Mouse (Mus musculus) hematopoietic stem cell, adult 5-6 weeks (primary cell): ENCODE measurements around the gene Scml4. TPM values are rescaled to one million over a fixed set of nuclear protein-coding genes. Genes with fewer than 3 reads are reported as not detected.

ENCODE experiments used
- ATAC-seq, 2 experiments: fragments of 125-278 bp in 1 of 2; replicated peaks in 1 of 2; 2 replicates each; pipeline ENCODE4 v1.8.0; 2016 to 2017; ENCODE audit warnings: inconsistent platforms in 2 of 2, mild to moderate bottlenecking in 2 of 2, moderate number of reproducible peaks in 2 of 2, low read depth in 1 of 2, moderate TSS enrichment in 1 of 2; ENCODE audit not compliant: low FRiP score in 2 of 2, poor library complexity in 2 of 2, severe bottlenecking in 2 of 2, insufficient read depth in 1 of 2, low TSS enrichment in 1 of 2
- total RNA-seq: library from RNA; stranded (forward); fragments of 172-1452, 232-1000 nt; gene quantifications from 2 replicates; pipeline ENCODE4 v1.2.3, GENCODE M21; 2017

Scml4 gene
- total RNA-seq = 5.8 and 12.0 TPM in 2 replicates

GRCm38 (mm10) chr10:42860159-42860911 lies at the start of gene Scml4:
Gene Scml4 (plus strand): TSS chr10:42860370.
- ATAC-seq = peak; percentile 70 to 76

GRCm38 (mm10) chr10:42825923-42826322 lies 34.2 kb upstream of the Scml4 start:
- ATAC-seq = no peak

GRCm38 (mm10) chr10:42827155-42827554 lies 33.0 kb upstream of the Scml4 start:
- ATAC-seq = no peak

- no peak for ATAC-seq
Observed at GRCm38 (mm10) chr10:42830007-42830406, 30.2 kb upstream of the Scml4 start.

GRCm38 (mm10) chr10:42830409-42830808 lies 29.8 kb upstream of the Scml4 start:
- no peak for ATAC-seq

GRCm38 (mm10) chr10:42832677-42833076 lies 27.5 kb upstream of the Scml4 start:
- ATAC-seq = no peak

GRCm38 (mm10) chr10:42833871-42834727 lies 26.1 kb upstream of the Scml4 start:
- ATAC-seq = no peak

- no peak for ATAC-seq
Observed at GRCm38 (mm10) chr10:42838106-42838505, 22.1 kb upstream of the Scml4 start.

- no peak for ATAC-seq
Observed at GRCm38 (mm10) chr10:42838736-42839135, 21.4 kb upstream of the Scml4 start.

- ATAC-seq = no peak
Observed at GRCm38 (mm10) chr10:42840036-42840435, 20.1 kb upstream of the Scml4 start.

GRCm38 (mm10) chr10:42841531-42842195 lies 18.5 kb upstream of the Scml4 start:
- 0 out of 4 replicates have a peak, but pooled peaks of 1 of the 2 experiments have one; percentile 23 for ATAC-seq

GRCm38 (mm10) chr10:42842358-42842757 lies 17.8 kb upstream of the Scml4 start:
- ATAC-seq = peak; percentile 54 to 68; a peak in 3 of 4 replicates

- no peak for ATAC-seq
Observed at GRCm38 (mm10) chr10:42843416-42843815, 16.8 kb upstream of the Scml4 start.

GRCm38 (mm10) chr10:42845480-42845879 lies 14.7 kb upstream of the Scml4 start:
- no peak for ATAC-seq

- ATAC-seq = no peak
Observed at GRCm38 (mm10) chr10:42848179-42849080, 11.7 kb upstream of the Scml4 start.

- no peak for ATAC-seq
Observed at GRCm38 (mm10) chr10:42849081-42849400, 11.1 kb upstream of the Scml4 start.

- ATAC-seq = no peak
Observed at GRCm38 (mm10) chr10:42854838-42855237, 5.3 kb upstream of the Scml4 start.
